Mouse (Mus musculus) bone marrow macrophage, adult 2 months (primary cell): Measurements from ENCODE around the gene Pusl1. TPM values are rescaled to one million over a fixed set of nuclear protein-coding genes. Genes with fewer than 3 reads are reported as not detected.

Source experiments
- H3K27ac ChIP-seq: 2 replicates; pipeline ENCODE4 v1.5.1; 2012; ENCODE audit warnings: low read depth, low read length; ENCODE audit not compliant: insufficient read depth
- H3K4me1 ChIP-seq: 2 replicates; pipeline ENCODE4 v1.6.1; 2012; ENCODE audit warnings: low read length; ENCODE audit not compliant: control insufficient read depth, insufficient read depth
- H3K4me3 ChIP-seq: 2 replicates; pipeline ENCODE4 v1.5.1; 2012; ENCODE audit warnings: mild to moderate bottlenecking, low read length, moderate library complexity; ENCODE audit not compliant: insufficient read depth
- CTCF ChIP-seq: IDR thresholded peaks from 2 replicates; pipeline ENCODE4 v1.5.1; 2012; ENCODE audit warnings: low read depth, mild to moderate bottlenecking, low read length, moderate library complexity
- POLR2A ChIP-seq: IDR thresholded peaks from 2 replicates; pipeline ENCODE4 v1.6.1; 2012; ENCODE audit warnings: mild to moderate bottlenecking, low read depth, low read length, borderline replicate concordance
- polyA plus RNA-seq: library from polyadenylated mRNA; stranded (reverse); fragments of >200 nt; gene quantifications from 2 replicates; pipeline ENCODE4 v1.2.4, GENCODE M21; 2012; ENCODE audit not compliant: missing spikeins, insufficient read depth, insufficient read length

Pusl1 gene
- polyA plus RNA-seq, 1 experiment, result 10.7 TPM

DNA sequence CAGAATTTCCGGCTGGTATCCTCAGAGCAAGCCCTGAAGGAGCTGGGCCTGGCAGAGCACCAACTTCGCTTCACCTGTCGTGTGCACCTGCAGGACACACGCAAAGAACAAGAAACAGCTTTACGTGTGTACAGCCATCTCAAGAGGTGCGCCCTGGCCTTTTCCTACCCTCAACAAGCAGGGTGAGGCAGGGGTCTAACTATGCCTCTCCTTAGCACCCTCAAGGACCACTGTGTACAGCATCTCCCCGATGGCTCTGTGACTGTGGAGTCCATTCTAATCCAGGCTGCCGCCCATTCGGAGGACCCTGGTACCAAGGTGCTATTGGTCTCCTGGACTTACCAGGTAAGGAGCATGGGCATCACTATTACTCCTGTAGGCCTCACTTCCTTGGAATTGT, 3.4 kb downstream of the Pusl1 start:
- Histone ChIP-seq H3K27ac (no peak overlapping the region), H3K4me1 (peaks cover 1% of the 10 kb centered on the region), H3K4me3 (no peak overlapping the region)
- TF ChIP-seq CTCF (no peak), POLR2A (no peak)

DNA sequence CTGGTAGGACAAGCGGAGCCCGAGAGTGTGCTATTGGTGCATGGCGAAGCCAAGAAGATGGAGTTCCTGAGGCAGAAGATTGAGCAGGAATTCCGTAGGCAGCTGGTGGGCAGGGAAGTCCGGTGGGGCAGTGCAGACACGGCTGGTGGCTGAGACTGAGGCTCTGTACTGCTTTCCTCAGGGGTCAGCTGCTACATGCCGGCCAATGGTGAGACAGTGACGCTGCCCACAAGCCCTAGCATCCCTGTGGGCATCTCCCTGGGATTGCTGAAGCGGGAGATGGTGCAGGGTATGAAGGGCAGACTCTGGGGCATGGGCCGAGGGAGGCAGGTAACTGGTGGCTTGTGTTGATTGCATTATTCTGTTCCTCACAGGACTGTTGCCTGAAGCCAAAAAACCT, 3.9 kb downstream of the Pusl1 start:
- no peak overlapping the region for H3K27ac ChIP-seq
- TF ChIP-seq POLR2A, result no peak
- TF ChIP-seq CTCF, result no peak
- H3K4me1 ChIP-seq, result no peaks in the 10 kb centered on the region
- no peak overlapping the region for H3K4me3 ChIP-seq

DNA sequence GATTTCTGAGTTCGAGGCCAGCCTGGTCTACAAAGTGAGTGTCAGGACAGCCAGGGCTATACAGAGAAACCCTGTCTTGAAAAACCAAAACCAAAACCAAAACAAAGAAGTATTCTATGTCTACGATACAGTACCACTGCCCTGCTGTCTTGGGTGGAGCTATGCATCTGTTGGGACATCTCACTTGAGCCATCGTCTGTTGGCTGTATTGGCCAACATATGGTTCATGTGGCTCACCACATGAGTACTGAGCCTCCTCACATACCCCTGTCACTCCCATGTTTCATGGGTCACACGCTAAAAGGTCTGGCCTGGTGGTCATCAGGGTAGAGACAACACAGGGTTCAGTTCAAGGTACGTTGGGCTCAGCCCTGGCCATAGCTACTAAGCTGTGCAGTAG, 5.3 kb downstream of the Pusl1 start:
- Histone ChIP-seq H3K4me1 (no peaks in the 10 kb centered on the region), H3K27ac (no peak overlapping the region), H3K4me3 (no peak overlapping the region)
- TF ChIP-seq CTCF, result no peak

DNA sequence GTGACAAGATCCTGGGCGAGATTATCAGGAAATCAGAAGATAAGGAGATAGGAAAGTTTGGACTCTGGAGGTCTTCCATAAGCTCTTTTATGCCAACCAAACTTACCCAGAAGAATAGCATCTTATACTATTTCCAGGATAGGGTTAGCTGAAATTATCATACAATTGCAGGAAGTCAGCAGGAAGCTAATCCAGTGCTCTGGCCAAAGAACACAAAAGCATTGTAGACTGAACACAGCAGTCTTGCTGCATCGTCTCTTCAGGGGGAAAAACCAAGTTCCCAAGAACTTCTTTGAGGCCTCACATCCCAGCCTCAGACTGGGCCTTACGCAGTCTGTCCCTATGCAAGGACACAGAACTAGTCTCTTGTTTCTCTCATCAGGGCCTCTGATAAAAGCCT, 8.0 kb downstream of the Pusl1 start:
- Histone ChIP-seq H3K4me1 (no peaks in the 10 kb centered on the region), H3K4me3 (no peak overlapping the region), H3K27ac (no peak overlapping the region)
- TF ChIP-seq CTCF (no peak), POLR2A (no peak)

DNA sequence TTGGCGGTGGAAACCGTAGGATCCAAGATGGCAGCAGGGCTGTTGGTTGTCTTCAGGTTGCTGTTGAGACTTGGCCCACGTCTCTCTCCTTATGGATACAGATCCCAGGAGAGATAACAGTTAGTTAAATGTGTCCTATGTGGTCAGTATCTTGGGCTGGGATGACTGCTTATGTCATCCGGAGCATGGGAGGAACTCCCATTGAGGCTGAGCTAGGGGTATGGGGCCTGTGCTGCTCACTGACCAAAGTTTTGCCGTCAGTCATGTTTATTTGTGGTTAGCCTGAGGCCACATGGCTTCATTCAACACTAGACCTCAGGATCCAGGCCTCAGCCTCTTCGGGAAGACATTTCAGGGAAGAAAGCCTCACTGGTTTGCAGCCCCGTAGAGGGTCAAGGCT, 20.2 kb downstream of the Pusl1 start:
- no peak for TF ChIP-seq CTCF
- TF ChIP-seq POLR2A, result no peak
- peaks cover 6% of the 10 kb centered on the region for H3K4me1 ChIP-seq
- no peak overlapping the region for H3K4me3 ChIP-seq
- H3K27ac ChIP-seq, result no peak overlapping the region

DNA sequence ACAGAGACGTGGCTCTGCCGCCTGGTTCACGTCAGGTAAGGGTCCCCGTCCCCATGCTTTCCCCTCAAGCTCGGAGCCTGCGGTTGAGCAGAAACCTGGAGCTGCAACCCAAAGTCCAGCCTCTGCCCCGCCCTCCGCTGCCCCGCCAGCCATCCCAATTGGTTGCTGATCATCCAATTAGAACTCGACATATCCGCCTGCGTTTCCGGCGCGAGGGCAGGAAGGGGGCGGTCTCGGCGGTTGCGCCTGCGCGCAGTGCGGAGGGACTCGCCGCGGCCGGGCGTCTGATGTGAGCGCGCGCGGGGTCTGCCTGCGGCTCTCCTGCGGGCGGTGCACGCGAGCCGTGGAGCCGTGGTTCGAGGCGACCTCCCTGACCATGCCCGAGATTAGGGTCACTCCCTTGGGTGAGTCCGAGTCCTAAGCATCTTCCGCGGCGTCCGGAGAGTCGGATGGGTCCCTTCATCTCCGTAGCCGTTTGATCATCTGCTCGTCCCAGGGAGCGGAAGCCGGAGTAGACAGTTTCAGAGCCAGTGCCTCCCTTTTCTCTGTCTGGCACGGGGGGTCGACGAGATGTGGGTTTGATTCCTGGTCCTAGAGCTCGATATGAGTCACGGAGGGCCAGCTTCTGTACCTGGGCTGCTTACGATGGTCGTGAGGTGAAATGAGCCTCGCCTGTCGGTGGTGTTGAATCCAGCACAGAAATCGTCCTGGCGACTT, 22.1 kb downstream of the Pusl1 start, which contains the start of the genes Cptp and Ints11:
Gene Cptp, minus strand, starts transcription at position 124 of the 717 bp plus-strand sequence.
Gene Ints11, plus strand, starts transcription at position 230 of the 717 bp plus-strand sequence.
- Histone ChIP-seq H3K4me1 (peaks cover 6% of the 10 kb centered on the region), H3K4me3 (peak within 1 kb of the TSS; percentile 96), H3K27ac (0 out of 2 replicates have a peak within 1 kb of the TSS, but pooled peaks have one; percentile 3)
- no peak for TF ChIP-seq POLR2A
- no peak for TF ChIP-seq CTCF

DNA sequence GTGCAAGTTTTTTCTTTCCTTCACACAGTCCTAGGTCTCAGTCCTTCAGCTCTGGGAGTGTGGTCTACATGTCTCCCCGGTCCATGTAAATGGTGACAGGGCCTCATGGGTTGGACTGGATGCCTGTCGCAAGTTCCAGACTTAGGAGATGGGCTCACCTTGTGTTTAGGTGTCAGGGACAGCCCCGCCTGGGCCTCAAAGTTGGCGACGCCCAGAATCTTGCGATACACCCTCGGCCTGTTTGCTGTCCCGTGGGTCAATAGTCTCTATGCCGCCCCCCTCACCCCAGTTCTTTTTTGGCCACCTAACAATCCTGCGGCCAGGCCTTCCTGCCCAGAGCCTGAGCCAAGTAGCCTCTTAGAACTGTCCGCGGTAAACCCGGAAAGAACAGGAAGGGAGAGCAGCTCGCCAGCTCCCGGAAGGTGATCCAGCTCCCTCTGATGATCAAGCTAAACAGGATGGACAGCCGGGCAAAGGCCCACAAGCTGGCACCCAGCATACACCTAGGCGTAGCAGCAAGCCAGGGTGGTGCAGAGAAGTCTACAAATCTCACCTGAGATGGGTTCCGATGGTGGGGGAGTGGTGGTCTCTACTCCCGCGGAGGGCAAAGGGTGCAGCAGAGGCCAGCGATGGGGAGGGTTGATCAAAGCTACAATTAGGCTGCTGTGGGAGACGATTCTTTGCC, 22.8 kb downstream of the Pusl1 start:
- Histone ChIP-seq H3K4me3 (peak overlapping the region; percentile 96), H3K4me1 (peaks cover 6% of the 10 kb centered on the region), H3K27ac (0 out of 2 replicates have a peak overlapping the region, but pooled peaks have one; percentile 3)
- no peak for TF ChIP-seq POLR2A
- TF ChIP-seq CTCF, result no peak

DNA sequence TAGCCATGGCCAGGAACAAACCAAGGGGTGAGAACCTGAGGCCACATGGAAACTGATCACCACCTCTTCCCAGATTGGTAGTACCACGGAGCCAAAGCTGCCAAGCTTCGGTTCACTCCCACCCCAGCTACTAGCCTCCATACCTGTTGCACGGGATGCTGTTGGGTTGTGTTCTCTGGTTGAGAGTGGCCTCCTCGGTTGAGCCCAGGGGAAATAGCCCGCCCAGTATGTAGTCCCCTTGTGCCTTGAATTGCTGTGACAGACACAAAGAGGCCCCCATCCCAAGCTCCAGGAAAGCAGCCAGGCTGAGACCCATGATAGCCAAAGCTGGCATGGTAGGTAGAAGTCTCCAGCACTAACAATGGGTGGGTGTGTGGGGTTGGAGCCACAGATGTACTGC, 28.6 kb downstream of the Pusl1 start, which contains the start of gene Tas1r3:
Gene Tas1r3, minus strand, starts transcription at position 362 of the 400 bp plus-strand sequence.
- no peak for TF ChIP-seq CTCF
- no peak for TF ChIP-seq POLR2A
- Histone ChIP-seq H3K4me3 (no peak within 1 kb of the TSS), H3K4me1 (peaks cover under 1% of the 10 kb centered on the region), H3K27ac (no peak within 1 kb of the TSS)

DNA sequence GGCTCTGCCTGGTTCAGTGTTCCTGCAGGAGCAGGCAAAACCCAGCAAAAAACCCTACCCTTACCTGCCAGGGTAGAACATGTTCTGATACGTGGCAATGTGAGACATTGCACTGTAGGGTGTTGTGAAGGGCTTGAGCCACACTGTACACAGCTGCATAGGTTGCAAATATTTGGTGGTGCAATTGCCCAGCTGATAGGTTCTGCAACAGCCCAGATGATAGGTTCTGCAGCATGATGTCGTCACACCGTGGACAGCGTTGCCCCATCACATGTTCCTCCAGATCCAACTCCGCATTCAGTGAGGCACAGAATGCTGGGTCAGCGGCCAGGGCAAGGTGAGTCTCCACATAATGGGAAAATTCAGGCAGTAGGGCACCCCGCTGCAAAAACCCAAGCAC, 29.8 kb downstream of the Pusl1 start:
- H3K4me3 ChIP-seq, result no peak overlapping the region
- TF ChIP-seq POLR2A (no peak), CTCF (no peak)
- H3K4me1 ChIP-seq, result no peaks in the 10 kb centered on the region
- H3K27ac ChIP-seq, result no peak overlapping the region

DNA sequence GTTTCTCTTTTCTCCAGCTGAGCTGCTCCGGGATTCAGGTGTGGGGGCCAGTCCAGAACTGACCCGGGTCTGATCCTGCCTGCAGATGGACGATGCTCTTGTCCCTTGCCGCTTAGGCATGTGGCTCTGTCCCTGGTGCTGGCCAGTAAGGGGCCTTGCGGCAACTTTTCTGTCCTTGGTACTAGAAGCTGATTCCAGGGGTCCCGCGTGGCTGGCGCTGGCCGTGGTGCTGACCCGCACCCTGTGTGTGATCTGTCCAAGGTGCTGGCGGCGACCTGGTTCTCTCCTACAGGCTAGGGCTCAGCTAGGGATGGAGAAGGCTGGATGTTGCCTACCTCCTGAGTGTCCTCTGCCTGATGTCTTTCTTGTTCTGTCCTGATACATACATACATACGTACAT, 32.3 kb downstream of the Pusl1 start:
- H3K4me1 ChIP-seq, result no peaks in the 10 kb centered on the region
- H3K27ac ChIP-seq, result no peak overlapping the region
- no peak overlapping the region for H3K4me3 ChIP-seq
- no peak for TF ChIP-seq CTCF
- no peak for TF ChIP-seq POLR2A
